Mouse (Mus musculus) cerebellum, adult (tissue): Measurements from ENCODE around the gene Icosl.
"Not testable (repeated sequence)": the region's sequence is repeated elsewhere in the genome, so short reads cannot be mapped to it uniquely, and the experiment has no call there.

Experiments
- ATAC-seq: cut with Nextera tagmentation; 2 replicates; pipeline ENCODE4 v1.9.2; 2017; ENCODE audit warnings: mild to moderate bottlenecking, moderate library complexity, mixed read lengths; ENCODE audit not compliant: insufficient number of reproducible peaks, low FRiP score, low TSS enrichment

The Icosl gene

DNA sequence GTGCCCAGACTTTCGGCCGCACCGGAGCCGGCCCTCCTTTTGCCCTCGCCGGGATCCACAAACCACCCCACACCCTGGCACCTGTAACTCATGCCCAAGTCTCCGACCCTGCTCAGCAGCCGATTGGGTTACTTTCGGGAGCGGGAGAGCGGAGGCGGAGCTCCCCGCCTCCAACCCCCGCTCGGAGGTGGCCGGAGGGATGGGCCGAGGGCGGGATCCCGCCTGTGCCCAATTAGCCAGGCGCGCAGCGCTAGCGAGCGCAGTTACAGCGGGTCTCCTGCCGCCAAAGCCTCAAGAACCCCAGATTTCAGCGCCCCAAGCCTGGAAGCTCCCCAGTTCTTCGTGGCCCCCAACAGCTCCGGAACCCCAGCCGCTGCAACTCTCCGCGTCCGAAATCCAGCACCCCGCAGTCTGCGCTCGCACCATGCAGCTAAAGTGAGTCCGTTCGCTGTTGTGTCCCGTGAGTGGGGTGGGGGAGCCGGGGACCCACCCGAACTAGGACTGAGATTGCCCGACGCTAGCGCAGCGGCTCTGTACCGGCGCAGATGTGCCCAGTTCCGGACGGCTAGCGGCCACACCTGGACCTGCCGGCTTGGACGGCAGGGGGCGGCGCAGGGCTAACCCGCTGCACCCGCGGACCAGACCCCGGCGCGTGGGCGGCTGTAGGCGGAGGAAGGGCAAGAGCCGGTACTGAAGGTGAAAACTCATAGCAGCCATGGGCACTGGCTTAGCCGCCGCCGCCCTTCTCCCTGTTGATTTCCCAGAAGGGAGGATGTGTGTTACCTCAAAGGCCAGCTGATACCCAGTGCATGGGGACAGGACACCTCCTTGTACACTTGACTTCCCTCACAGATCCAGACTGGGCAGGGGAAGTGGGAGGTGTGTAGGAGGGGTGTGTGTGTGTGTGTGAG, at the start of gene Icosl:
Gene Icosl (plus strand): TSS at position 202 of the 911 bp plus-strand sequence.
- ATAC-seq: peak; percentile 88

DNA sequence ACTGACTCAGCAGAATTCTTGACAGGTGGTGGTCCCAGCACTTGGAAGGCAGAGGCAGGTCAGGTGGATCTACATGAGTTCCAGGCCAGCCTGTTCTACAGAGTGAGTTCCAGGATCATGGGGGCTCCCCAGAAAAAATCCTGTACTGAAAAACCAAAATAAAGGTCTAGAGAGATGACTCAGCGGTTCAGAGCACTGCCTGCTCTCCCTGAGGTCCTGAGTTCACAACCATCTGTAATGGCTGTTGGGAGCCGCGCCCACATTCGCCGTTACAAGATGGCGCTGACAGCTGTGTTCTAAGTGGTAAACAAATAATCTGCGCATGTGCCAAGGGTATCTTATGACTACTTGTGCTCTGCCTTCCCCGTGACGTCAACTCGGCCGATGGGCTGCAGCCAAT, 49.1 kb upstream of the Icosl start:
- ATAC-seq: not testable (repeated sequence)

DNA sequence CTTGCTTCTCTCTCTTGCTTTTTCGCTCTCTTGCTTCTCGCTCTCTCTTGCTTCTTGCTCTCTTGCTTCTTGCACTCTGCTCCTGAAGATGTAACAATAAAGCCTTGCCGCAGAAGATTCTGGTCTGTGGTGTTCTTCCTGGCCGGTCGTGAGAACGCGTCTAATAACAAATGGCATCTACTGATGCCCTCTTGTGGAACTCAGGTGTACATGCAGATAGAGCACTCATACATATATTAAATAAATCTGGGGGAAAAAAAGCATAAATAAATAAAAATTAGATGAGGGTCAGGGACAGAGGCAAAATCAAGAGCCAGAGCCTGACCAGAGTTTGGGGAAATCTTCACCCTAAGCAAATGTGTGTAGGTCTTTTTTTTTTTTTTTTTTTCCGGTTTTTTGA, 43.6 kb upstream of the Icosl start:
- ATAC-seq: not testable (repeated sequence)

DNA sequence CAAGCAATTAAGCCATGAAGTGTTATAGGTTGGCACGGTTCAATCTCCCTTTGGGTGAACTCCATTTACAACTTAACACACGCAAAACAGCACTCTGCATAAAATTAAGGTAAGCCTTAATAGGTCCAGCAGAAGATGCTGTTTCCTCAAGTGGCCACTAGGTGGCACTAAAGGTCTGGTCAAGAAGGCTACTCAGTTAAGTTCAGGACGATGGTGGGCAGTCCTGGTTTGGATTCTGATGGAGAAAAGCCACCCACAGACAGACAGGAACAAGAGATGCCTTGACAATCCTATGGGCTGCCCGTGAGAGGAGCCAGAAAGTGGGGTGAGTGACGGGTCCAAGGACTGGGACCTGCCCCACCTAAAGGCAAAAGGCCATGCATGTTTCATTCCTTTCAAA, 41.0 kb upstream of the Icosl start:
- ATAC-seq: peak; percentile 66

DNA sequence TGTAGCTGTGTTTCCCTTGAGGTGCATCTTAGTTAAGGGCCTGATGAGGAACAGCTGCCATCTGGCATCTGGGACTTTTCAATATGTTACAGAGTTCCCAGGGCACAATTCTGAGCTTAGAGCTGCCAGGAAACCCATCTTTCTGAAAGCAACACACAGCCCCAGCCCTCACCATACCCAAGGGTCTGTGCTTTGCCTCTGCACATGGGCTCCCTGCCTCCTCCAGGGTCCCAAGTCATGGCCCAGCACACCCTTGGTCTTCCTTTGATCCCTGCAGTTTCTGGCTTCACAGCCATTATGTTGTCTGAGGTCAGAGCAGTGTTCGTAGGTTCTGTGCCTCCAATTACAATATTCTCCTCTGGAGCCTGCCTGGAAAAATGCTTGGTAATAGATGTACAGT, 40.0 kb upstream of the Icosl start:
- ATAC-seq: no peak

DNA sequence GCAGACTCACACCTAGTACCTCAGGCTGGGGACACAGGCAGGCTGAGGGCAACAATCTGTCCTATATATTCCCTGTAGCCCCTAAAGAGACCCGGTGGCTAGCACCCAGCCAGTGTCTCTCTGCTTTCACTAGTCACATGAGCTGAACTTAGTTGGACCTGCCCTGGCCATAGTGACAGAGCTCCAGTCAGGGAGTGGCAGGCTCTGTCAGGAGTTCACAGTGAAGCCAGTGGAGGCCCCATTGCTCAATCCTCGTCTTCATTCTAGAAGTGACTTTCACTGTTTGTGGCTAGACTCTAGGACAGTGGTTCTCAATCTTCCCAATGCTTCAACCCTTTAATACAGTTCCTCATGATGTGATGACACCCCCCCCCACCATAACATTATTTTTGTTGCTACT, 37.1 kb upstream of the Icosl start:
- no peak for ATAC-seq

DNA sequence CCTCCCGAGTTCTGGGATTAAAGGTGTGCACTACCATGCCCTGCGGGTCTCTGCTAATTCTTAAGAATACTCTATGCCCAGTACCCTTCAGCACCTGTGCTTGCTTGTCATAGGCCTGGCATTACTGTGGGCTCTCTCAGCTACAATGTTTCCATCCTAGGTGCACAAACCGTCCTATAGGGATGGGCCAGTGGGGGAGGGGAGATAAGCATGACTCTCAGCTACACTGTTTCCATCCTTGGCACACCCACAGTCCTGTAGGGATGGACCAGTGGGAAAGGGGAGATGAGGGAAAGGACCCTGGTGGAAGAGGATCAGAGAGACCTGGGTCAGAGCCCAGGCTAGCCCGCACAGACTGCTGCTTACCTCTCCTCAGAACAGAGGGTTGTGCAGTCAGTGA, 32.0 kb upstream of the Icosl start:
- ATAC-seq: no peak

DNA sequence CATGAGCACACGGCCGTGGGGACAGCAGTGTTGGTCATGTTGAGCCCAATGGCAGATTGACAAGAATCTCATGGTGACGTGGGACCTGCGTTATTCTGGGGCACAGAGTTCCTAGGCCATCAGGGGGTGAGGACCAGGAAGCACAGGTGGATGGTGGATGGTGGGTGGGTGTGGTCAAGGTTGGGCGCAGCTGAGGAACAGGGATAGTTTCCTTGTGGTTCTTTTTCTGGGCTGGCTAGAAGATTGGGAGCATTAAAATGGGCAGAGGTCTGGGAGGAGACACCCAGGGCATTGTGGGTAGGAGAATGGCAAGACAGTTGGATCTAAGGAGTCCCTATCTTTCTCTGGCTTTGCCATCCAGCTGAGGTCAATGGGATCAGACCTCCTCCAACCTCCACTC, 27.5 kb upstream of the Icosl start, which contains the start of gene Dnmt3l:
Gene Dnmt3l (plus strand): TSS at position 301 of the 400 bp plus-strand sequence.
- ATAC-seq: no peak

DNA sequence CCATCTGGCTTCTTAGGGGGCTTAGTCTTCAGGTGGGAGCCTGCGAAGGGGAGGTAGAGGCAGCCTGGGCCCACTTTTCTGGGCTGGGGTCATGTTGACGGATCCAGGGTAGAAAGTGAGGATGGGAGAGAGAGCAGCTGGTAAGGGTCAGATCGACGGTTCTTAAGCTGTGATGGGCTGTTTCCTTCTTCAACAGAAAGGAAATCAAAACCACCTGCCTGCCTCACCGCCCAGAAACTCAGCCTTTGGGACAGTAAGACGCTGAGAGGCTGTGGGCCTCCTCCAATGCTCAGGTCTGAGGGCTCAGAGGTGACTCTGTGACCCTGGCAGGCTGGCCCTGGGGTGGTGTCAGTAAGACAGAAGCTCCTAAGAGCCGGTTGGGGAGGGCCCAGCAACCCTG, 27.0 kb upstream of the Icosl start:
- no peak for ATAC-seq

DNA sequence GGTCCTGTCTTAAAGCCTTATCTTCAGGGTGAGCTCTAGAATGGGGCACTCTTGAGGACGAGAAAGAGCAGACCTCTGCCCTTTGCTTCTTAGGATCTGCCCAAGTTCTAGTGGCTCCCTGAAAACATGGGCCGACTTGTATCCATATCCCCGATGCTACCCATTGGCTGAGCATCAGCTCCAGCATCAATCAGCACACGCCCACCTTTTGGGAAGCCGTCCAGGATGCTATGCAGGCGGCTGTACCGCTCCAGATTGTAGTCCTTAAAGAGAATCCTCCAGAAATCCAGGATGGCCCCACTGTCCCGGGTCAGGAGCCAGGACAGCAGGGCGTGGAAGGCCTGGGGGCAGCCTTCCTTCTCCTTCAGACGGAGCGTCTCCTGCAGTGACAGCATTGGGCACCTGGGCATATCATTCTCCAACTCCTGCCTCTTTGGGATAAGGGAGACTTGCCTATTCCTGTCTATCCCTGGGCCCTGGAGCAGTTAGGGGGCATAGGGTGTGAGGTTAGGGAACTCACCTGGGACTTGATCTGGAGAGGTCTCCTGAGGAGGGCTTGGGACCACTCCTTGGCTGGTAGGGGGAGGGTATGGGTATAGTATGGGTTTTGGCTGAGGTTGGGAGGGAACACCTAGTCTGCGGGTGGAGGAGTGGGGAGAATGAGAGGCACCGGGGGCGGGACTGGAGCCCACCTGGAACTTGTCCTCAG, 26.3 kb upstream of the Icosl start:
- ATAC-seq: no peak

DNA sequence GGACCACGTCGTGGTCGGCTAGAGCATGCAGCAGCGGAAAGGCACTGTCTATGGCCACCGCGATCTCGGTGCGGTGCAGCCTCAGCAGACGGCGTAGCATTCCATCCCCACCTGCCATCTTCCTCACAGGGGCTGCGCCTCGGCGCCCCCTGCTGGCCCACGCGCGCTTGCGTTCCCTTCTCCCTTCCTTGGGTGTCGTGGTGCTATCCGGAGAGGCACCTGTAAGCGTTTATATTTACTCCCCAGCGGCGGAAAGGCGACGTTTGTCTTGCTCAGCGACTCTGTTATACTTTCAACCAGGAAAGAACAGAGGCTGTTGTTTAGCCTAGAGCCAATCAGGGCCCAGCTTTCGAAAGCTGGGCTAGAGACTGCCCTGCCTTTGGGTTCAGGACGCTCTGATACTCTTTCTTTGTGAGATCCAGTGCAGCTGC, 25.7 kb upstream of the Icosl start, which contains the start of gene Aire:
Gene Aire (minus strand): TSS at position 205 of the 431 bp plus-strand sequence.
- 0 out of 2 replicates have a peak, but pooled peaks have one; percentile 40 for ATAC-seq

DNA sequence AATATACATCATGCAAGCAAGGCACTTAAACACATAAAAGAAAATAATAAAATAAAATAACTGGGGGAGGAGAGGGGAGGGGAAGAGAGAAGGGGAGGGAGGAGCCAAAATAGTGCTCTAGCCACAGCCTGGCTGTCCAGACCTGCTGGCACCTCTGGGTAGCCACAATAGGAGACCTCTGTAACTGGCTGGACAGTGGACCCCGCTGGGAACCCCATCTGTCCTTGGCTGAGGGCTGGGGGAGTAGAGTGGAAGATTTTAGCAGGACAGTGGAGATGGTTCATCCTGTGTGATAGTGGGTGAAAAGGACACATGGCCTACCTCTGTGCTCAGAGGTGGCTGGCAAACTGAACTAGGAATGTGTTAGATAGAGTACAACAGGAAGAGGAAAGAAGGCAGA, 24.6 kb upstream of the Icosl start:
- no peak for ATAC-seq

DNA sequence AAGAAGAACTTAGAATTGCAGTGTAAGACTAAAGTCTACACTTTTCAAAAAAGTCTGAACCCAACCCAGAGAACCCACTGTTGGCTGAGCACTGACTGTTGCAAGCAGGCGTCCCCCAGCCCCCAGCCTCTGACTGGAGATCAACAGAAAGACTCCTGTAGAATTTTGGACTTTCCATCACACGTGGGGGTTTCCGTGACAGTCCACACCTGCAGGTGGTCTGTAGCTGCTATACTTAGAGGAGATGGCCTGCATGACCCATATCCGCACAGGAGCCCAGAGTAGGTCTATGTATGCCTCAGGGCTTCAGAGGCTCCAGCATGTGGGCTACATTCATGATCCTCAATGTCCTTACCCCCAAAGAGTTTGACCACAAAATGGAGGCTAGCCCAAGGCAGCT, 22.7 kb upstream of the Icosl start:
- ATAC-seq: no peak

DNA sequence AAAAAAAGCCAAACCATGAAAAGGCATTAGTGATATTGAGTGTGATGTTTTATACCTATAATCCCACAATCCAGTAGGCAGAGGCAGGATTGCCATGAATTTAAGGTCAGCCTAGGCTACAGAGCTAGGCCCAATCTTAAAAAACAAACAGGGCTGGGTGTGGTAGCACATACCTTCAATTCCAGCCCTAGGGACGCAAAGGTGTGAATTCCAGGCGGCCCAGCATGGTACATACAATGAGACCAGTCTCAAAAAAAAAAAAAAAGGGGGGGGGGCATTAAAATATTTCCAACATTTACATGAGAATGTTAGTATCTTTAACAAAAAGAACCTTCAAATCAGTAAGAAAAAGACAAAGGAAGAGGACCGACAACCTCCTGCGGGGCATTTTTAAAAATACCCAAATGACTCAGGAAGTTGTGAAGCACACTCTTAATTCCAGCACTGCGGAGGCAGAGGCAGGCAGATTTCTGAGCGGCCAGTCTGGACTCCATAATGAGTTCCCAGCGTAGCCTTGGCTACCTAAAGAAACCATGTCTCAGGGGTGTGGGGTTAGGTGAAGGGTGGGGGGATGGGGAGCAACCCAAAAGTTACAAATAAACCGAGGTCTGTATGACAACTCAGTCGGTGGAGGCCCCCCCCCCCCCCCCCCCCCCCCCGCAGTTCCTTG, 20.9 kb upstream of the Icosl start:
- ATAC-seq: no peak

DNA sequence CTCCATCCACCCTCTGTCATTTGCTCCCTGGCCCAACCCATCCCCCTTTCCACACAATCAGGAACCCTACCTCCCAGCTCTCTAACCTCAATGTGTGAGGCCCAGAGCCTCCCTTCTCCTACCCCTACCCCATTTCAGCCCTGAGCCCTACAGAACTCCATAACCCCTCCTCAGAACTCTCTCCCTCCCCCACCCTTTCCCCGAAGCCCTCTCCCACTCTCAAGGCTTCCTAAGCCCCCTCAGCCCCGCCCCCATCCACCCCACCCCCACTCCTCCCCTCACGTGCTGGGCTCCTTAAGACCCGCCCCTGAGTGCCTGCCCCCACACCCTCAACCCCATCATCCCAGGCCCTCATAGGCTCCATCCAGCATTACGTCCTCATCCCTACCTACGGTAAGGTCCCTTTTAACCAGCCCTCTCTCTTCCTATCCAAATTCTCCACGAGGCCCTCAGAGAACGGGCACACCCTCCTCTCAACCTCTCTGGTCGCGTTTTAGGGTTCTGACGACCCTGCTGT, 19.5 kb upstream of the Icosl start:
- no peak for ATAC-seq

DNA sequence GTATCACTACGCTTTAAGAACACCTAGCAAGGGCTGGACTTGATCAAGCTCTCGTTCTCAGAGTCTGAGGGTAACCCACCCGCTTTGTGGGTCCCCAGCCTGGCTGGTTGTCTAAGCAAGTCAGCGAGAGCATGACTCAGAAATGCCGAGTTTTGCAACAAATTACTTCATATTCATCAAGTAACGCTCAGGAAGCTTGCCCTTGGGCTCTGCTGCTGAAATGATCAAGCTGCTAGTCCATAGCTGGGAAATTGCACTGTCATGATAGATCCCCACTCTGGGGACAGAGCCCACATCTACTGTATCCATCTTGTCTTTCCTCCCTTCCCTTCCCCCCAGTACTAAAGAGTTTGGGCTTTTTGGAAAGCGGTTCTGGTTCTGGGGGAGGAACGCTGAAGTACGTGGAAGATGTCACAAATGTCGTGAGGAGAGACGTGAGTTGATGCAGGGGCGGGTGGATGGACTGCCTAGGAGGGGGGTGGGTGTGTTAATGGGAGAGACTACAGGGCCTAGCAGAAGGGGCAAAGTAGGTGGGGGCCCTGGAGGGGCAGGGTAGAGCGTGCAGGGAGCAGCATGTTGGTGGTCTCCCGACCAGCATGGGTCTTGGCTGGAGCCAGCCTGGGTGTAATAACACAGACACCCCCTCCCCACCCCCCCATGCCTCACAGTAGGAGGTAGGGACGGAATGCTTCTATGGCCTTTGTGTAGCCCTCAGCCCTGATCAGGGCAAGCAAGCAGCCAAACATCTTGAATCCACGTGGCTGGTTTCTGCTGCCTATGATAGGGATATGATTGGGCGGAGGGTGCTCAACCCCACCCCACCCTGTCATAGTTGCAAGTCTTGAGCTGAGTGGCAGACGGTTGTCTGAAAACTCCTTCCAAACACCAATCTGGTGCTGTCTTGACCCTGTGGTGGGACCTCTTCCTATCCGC, 14.2 kb upstream of the Icosl start:
- no peak for ATAC-seq

DNA sequence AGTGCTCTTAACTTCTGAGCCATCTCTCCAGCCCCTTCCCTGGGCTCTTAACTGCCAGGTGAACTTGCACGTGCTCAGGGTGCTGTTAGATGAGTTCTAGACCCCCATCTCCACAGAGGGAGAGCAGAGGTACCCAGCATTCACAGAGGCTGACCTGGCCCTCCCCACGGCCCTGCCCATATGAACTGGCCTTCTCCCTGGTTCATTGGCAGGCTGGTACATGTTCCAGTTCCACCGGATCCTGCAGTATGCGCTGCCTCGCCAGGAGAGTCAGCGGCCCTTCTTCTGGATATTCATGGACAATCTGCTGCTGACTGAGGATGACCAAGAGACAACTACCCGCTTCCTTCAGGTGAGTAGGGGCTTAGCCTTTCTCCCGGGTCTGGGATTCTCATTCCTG, 12.0 kb upstream of the Icosl start:
- ATAC-seq: no peak

DNA sequence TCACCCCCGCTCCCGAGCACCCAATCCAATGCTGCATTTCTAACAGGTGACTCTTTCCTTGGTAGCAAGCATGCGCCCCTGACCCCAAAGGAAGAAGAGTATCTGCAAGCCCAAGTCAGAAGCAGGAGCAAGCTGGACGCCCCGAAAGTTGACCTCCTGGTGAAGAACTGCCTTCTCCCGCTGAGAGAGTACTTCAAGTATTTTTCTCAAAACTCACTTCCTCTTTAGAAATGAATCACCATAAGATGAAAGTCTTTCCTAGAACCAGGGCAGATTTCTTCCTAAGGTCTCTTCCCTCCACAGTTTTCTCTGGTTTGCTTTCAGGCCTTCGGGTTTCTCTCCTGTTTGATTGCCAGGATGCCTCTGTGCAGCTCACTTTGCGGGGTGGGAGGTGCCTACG, 6.0 kb upstream of the Icosl start:
- ATAC-seq: no peak

DNA sequence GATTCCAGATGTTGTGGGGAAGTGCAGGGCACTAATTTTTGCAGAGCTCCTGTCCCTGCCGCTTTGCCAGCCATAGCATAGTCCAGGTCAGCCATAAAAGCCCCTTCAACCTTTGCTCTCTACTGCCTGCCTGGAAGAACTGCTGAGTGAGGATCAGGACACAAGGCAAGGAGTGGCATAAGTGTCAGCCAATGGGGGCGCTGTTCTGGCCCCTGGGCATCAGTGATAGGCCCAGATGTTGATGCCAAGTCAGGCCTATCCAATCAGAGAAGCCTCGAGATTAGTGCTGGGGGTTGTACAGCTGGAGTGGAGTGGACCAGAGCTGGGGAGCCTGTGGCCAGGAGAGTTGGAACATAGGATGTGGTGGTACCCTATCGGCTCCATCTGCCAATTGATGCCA, 1.9 kb upstream of the Icosl start:
- ATAC-seq: no peak

DNA sequence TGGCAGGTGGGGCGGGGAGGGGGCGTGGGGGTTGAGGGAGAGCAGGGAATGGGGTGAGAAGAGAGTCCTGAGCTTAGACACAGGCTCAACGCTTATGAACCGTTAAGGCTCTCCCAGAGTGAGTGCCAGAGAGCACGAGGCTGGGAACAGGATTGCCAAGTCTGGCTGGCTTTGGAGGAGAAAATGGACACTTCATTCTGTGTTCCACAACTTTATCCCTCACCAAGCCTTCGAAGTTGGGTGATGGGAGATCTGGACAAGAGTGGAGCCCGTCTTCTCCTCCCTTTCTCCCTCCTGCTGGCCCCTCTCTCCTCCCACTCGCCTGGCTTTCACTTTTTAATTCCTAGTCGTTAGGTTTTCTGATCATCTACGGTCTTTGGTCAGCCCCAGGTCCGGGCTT, 561 bp upstream of the Icosl start:
- ATAC-seq: no peak
